ENCODE assay signal across 13 mouse cellular contexts in the genomic region with DNA sequence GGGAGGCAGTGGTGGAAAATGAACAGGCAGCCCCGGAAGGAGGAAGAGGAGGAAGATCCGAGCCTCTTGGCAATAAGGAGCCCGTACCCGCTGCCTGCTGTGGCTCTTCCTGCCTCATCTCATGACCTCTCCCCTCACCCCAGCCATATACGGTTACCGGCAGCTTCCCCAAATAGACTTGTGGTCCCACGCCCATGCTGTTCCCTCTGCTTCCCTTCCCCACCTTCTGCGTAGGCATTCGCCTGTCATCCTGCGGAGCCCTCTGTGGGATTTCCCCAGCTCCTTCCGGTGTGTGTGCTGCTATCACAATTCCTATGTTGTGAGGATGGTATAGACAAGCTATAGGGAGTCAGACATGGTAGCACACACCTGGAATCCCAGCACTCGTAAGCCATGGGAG. TPM values are rescaled to one million over a fixed set of nuclear protein-coding genes. Genes with fewer than 3 reads are reported as not detected.
DNase-seq lines count a peak whose midpoint lies in the region; ATAC-seq and TF ChIP-seq lines count a peak whose summit lies in the region.
"Had no signal": no experiment of that assay in that cellular context is flagged by ENCODE, and none has a peak within 500 bp of the region (broad histone marks: within the 10 kb centered on the region; RNA-seq: fewer than 3 reads in every experiment).

No protein-coding gene starts in this region.

- H3K27ac ChIP-seq in bone marrow macrophage, adult 2 months (ENCODE audit: insufficient read depth, low read depth, low read length) = peak overlapping the region; percentile 73
- no peak overlapping the region; a peak in 1 of 4 replicates for H3K27ac ChIP-seq in heart, embryonic 14.5 days (replicated peaks in 1 of 2; ENCODE audit: control insufficient read depth in 1 of 2, insufficient read depth in 1 of 2, low read depth in 2 of 2, low read length in 2 of 2)
- peak overlapping the region; percentile 82; the same call in 1 of the 2 replicates for H3K27ac ChIP-seq in lung, postnatal 0 days (ENCODE audit: low read length)
- no peak overlapping the region for H3K27ac ChIP-seq in forebrain, embryonic 11.5 days (ENCODE audit: low read depth, low read length)
- H3K27ac ChIP-seq: hindbrain, embryonic 15.5 days; limb, embryonic 13.5 days had no signal

- peak overlapping the region; percentile 93 for H3K4me2 ChIP-seq in heart, embryonic 14.5 days (ENCODE audit: low read length)
- H3K4me2 ChIP-seq in lung, postnatal 0 days (replicated peaks; ENCODE audit: low read depth, low read length) = peak overlapping the region; percentile 96; the same call in 1 of the 2 replicates
- no peak overlapping the region for H3K4me2 ChIP-seq in forebrain, embryonic 11.5 days (ENCODE audit: low read depth, low read length, severe bottlenecking)
- H3K4me2 ChIP-seq: hindbrain, embryonic 15.5 days; limb, embryonic 13.5 days had no signal

- peaks cover 49% of the 10 kb centered on the region for H3K36me3 ChIP-seq in heart, embryonic 14.5 days (ENCODE audit: control insufficient read depth, insufficient read depth, low read length)
- H3K36me3 ChIP-seq in lung, postnatal 0 days (ENCODE audit: insufficient read depth, low read length) = peaks cover 7% of the 10 kb centered on the region
- H3K36me3 ChIP-seq in forebrain, embryonic 11.5 days (ENCODE audit: control insufficient read depth, insufficient read depth, low read length) = no peaks in the 10 kb centered on the region
- H3K36me3 ChIP-seq: hindbrain, embryonic 15.5 days had no signal

- peaks cover 2% of the 10 kb centered on the region; the same call in 1 of the 2 replicates for H3K9me3 ChIP-seq in heart, embryonic 14.5 days (ENCODE audit: control insufficient read depth, low read length)
- no peaks in the 10 kb centered on the region for H3K9me3 ChIP-seq in lung, postnatal 0 days (ENCODE audit: low read length)
- H3K9me3 ChIP-seq in forebrain, embryonic 11.5 days (ENCODE audit: control insufficient read depth, low read length) = no peaks in the 10 kb centered on the region
- H3K9me3 ChIP-seq: hindbrain, embryonic 15.5 days; limb, embryonic 13.5 days had no signal

- no peak for ATAC-seq in heart, embryonic 14.5 days (ENCODE audit: insufficient number of reproducible peaks, insufficient read depth, low FRiP score, low read depth)
- ATAC-seq in lung, postnatal 0 days = peak; percentile 11; the same call in 1 of the 2 replicates
- ATAC-seq in forebrain, embryonic 11.5 days (replicated peaks; ENCODE audit: low FRiP score) = no peak
- ATAC-seq in activated CD4-positive, CD25-positive, alpha-beta regulatory T cell, adult 4 months = no peak

- WGBS in heart, embryonic 14.5 days = 62% methylated on average over 11 of the region's 12 CpGs
- 66% methylated on average over 12 of the region's 12 CpGs for WGBS in lung, postnatal 0 days
- 83% methylated on average over 12 of the region's 12 CpGs for WGBS in forebrain, embryonic 11.5 days

- H3K4me1 ChIP-seq in bone marrow macrophage, adult 2 months (ENCODE audit: control insufficient read depth, insufficient read depth, low read length) = peaks cover 47% of the 10 kb centered on the region
- peaks cover 22 to 23% of the 10 kb centered on the region in 2 experiments for H3K4me1 ChIP-seq in heart, embryonic 14.5 days (ENCODE audit: control insufficient read depth in 2 of 2, insufficient read depth in 2 of 2, low read length in 2 of 2)
- H3K4me1 ChIP-seq in lung, postnatal 0 days (ENCODE audit: insufficient read depth, low read depth, low read length) = no peaks in the 10 kb centered on the region
- H3K4me1 ChIP-seq in forebrain, embryonic 11.5 days (replicated peaks; ENCODE audit: control insufficient read depth, insufficient read depth, low read length) = 0 out of 2 replicates have a peak, but pooled peaks cover 5% of the 10 kb centered on the region

- TF ChIP-seq EP300 in lung, postnatal 0 days (IDR thresholded peaks at IDR 0.05) = peak; percentile 69

- peak overlapping the region; percentile 45 for H3K4me3 ChIP-seq in bone marrow macrophage, adult 2 months (ENCODE audit: insufficient read depth, low read length)
- no peak overlapping the region for H3K4me3 ChIP-seq in heart, embryonic 14.5 days (ENCODE audit: control insufficient read depth in 1 of 2, insufficient read depth in 1 of 2, low read depth in 1 of 2, low read length in 2 of 2)
- H3K4me3 ChIP-seq in lung, postnatal 0 days (ENCODE audit: low read depth, low read length) = no peak overlapping the region
- H3K4me3 ChIP-seq in forebrain, embryonic 11.5 days (ENCODE audit: low read depth, low read length) = no peak overlapping the region
- H3K4me3 ChIP-seq: hindbrain, embryonic 15.5 days; limb, embryonic 13.5 days had no signal

- no peak for TF ChIP-seq CTCF in bone marrow macrophage, adult 2 months (IDR thresholded peaks at IDR 0.05; ENCODE audit: low read depth, low read length)
- no peak for TF ChIP-seq CTCF in lung, postnatal 0 days (IDR thresholded peaks at IDR 0.05)

- no peak for TF ChIP-seq POLR2A in bone marrow macrophage, adult 2 months (IDR thresholded peaks at IDR 0.05; ENCODE audit: borderline replicate concordance, low read depth, low read length)

- DNase-seq in gastrocnemius, adult 18-20 months (ENCODE audit: low spot score) = peak; percentile 75
- no peak for DNase-seq in gastrocnemius, postnatal 4 days (ENCODE audit: low spot score in 2 of 2)
- DNase-seq in lung, postnatal 0 days (ENCODE audit: low spot score) = peak; percentile 74
- DNase-seq in forebrain, embryonic 11.5 days (ENCODE audit: low spot score) = no peak
- DNase-seq in spleen, adult 12 weeks (ENCODE audit: low spot score) = no peak

- no peaks in the 10 kb centered on the region for H3K27me3 ChIP-seq in heart, embryonic 14.5 days (ENCODE audit: control insufficient read depth, insufficient read depth, low read length)
- H3K27me3 ChIP-seq in lung, postnatal 0 days (replicated peaks; ENCODE audit: insufficient read depth, low read length) = 0 out of 2 replicates have a peak, but pooled peaks cover 4% of the 10 kb centered on the region
- H3K27me3 ChIP-seq in forebrain, embryonic 11.5 days (ENCODE audit: control insufficient read depth, insufficient read depth, low read length) = peaks cover 5% of the 10 kb centered on the region
- H3K27me3 ChIP-seq: hindbrain, embryonic 15.5 days had no signal

- no peak overlapping the region for H3K9ac ChIP-seq in heart, embryonic 14.5 days (ENCODE audit: low read length)
- H3K9ac ChIP-seq in lung, postnatal 0 days (replicated peaks; ENCODE audit: low read depth) = no peak overlapping the region
- H3K9ac ChIP-seq in forebrain, embryonic 11.5 days (ENCODE audit: low read length) = no peak overlapping the region
- H3K9ac ChIP-seq: hindbrain, embryonic 15.5 days; limb, embryonic 13.5 days had no signal

RNA-seq across cellular contexts. Expression of a gene that starts 2.2 kb away (rescaled TPM):
- not detected for total RNA-seq in gastrocnemius, adult 18-20 months (2021)
- not detected for total RNA-seq in gastrocnemius, postnatal 4 days (2021)
- not detected in 2 replicates for polyA plus RNA-seq in bone marrow macrophage, adult 2 months (2012; ENCODE audit: insufficient read depth, insufficient read length, missing spikeins)
- not detected in 2 replicates for polyA plus RNA-seq in heart, embryonic 14.5 days (2014; fragmentation: Nextera tagmentation; extraction: Ambion mirVana)
- 0.20 TPM in 1 of 2 replicates, not detected in the other for polyA plus RNA-seq in lung, postnatal 0 days (2015; fragmentation: Nextera tagmentation; extraction: Ambion mirVana)
- not detected in 2 replicates for polyA plus RNA-seq in forebrain, embryonic 11.5 days (2014; fragmentation: Nextera tagmentation; extraction: Ambion mirVana)
- polyA plus RNA-seq in activated CD4-positive, CD25-positive, alpha-beta regulatory T cell, adult 4 months (2017; shearing (Covaris generic)) = not detected
- polyA plus RNA-seq: brain, embryonic 14.5 days; hindbrain, embryonic 15.5 days; limb, embryonic 13.5 days; neural tube, embryonic 11.5 days; stomach, embryonic 14.5 days had no signal

RNA-seq across cellular contexts. Expression of a gene that starts 5.0 kb away (rescaled TPM):
- total RNA-seq in gastrocnemius, adult 18-20 months (2021) = 100 to 1,000 TPM; 153 to 161 TPM
- total RNA-seq in gastrocnemius, postnatal 4 days (2021) = 100 to 1,000 TPM; 140 to 145 TPM
- 79.3 and 80.4 TPM in 2 replicates for polyA plus RNA-seq in bone marrow macrophage, adult 2 months (2012; ENCODE audit: insufficient read depth, insufficient read length, missing spikeins)
- 56.4 and 58.9 TPM in 2 replicates for polyA plus RNA-seq in heart, embryonic 14.5 days (2014; fragmentation: Nextera tagmentation; extraction: Ambion mirVana)
- polyA plus RNA-seq in lung, postnatal 0 days (2015; fragmentation: Nextera tagmentation; extraction: Ambion mirVana) = 78.2 and 80.0 TPM in 2 replicates
- polyA plus RNA-seq in forebrain, embryonic 11.5 days (2014; fragmentation: Nextera tagmentation; extraction: Ambion mirVana) = 10.4 and 11.6 TPM in 2 replicates
- 1 to 10 TPM; 1.3 to 1.9 TPM for polyA plus RNA-seq in activated CD4-positive, CD25-positive, alpha-beta regulatory T cell, adult 4 months (2017; shearing (Covaris generic))

RNA-seq across cellular contexts. Expression of a gene that starts 15.0 kb away (rescaled TPM):
- total RNA-seq in gastrocnemius, adult 18-20 months (2021) = not detected
- total RNA-seq in gastrocnemius, postnatal 4 days (2021) = under 1 TPM in 1 of 2 experiments, not detected in 1; 0.16 TPM
- not detected in 2 replicates for polyA plus RNA-seq in bone marrow macrophage, adult 2 months (2012; ENCODE audit: insufficient read depth, insufficient read length, missing spikeins)
- polyA plus RNA-seq in heart, embryonic 14.5 days (2014; fragmentation: Nextera tagmentation; extraction: Ambion mirVana) = 0.12 and 0.55 TPM in 2 replicates
- 0.06 TPM in 1 of 2 replicates, not detected in the other for polyA plus RNA-seq in lung, postnatal 0 days (2015; fragmentation: Nextera tagmentation; extraction: Ambion mirVana)
- not detected in 2 replicates for polyA plus RNA-seq in forebrain, embryonic 11.5 days (2014; fragmentation: Nextera tagmentation; extraction: Ambion mirVana)
- polyA plus RNA-seq in activated CD4-positive, CD25-positive, alpha-beta regulatory T cell, adult 4 months (2017; shearing (Covaris generic)) = not detected
- polyA plus RNA-seq: neural tube, embryonic 11.5 days; stomach, embryonic 14.5 days had no signal

RNA-seq across cellular contexts. Expression of a gene that starts 46.4 kb away (rescaled TPM):
- 10 to 100 TPM; 15.7 to 24.5 TPM for total RNA-seq in gastrocnemius, adult 18-20 months (2021)
- 10 to 100 TPM; 55.8 to 95.9 TPM for total RNA-seq in gastrocnemius, postnatal 4 days (2021)
- polyA plus RNA-seq in bone marrow macrophage, adult 2 months (2012; ENCODE audit: insufficient read depth, insufficient read length, missing spikeins) = 0.31 TPM in 1 of 2 replicates, not detected in the other
- polyA plus RNA-seq in heart, embryonic 14.5 days (2014; fragmentation: Nextera tagmentation; extraction: Ambion mirVana) = 2.9 and 3.3 TPM in 2 replicates
- polyA plus RNA-seq in lung, postnatal 0 days (2015; fragmentation: Nextera tagmentation; extraction: Ambion mirVana) = 0.84 and 2.2 TPM in 2 replicates
- 22.1 and 24.1 TPM in 2 replicates for polyA plus RNA-seq in forebrain, embryonic 11.5 days (2014; fragmentation: Nextera tagmentation; extraction: Ambion mirVana)
- under 1 TPM in 1 of 2 experiments, not detected in 1; 0.36 TPM for polyA plus RNA-seq in activated CD4-positive, CD25-positive, alpha-beta regulatory T cell, adult 4 months (2017; shearing (Covaris generic))

RNA-seq across cellular contexts. Expression of a gene that starts 59.5 kb away (rescaled TPM):
- 10 to 100 TPM; 16.1 to 19.0 TPM for total RNA-seq in gastrocnemius, adult 18-20 months (2021)
- total RNA-seq in gastrocnemius, postnatal 4 days (2021) = 10 to 100 TPM; 12.8 to 13.2 TPM
- polyA plus RNA-seq in bone marrow macrophage, adult 2 months (2012; ENCODE audit: insufficient read depth, insufficient read length, missing spikeins) = 5.1 and 6.4 TPM in 2 replicates
- 4.2 and 4.8 TPM in 2 replicates for polyA plus RNA-seq in heart, embryonic 14.5 days (2014; fragmentation: Nextera tagmentation; extraction: Ambion mirVana)
- polyA plus RNA-seq in lung, postnatal 0 days (2015; fragmentation: Nextera tagmentation; extraction: Ambion mirVana) = 2.1 and 2.4 TPM in 2 replicates
- 0.20 and 0.37 TPM in 2 replicates for polyA plus RNA-seq in forebrain, embryonic 11.5 days (2014; fragmentation: Nextera tagmentation; extraction: Ambion mirVana)
- under 1 TPM in 1 of 2 experiments, not detected in 1; 0.13 TPM for polyA plus RNA-seq in activated CD4-positive, CD25-positive, alpha-beta regulatory T cell, adult 4 months (2017; shearing (Covaris generic))

Comparison
In these comparisons a context has a peak if more than half of its experiments do, and no peak if none do; other contexts are left out.
1. DNase-seq: peak in gastrocnemius, adult 18-20 months (single experiment) and lung, postnatal 0 days (single experiment); none in gastrocnemius, postnatal 4 days (0 of 2), forebrain, embryonic 11.5 days (single experiment) and spleen, adult 12 weeks (single experiment).
2. H3K27ac ChIP-seq: peak in bone marrow macrophage, adult 2 months (single experiment) and lung, postnatal 0 days (single experiment); none in heart, embryonic 14.5 days (0 of 2) and forebrain, embryonic 11.5 days (single experiment).